19 mouse cellular contexts compared by ENCODE assay signal in genomic region chr12:103514354-103514753, GRCm38 (mm10). TPM values are rescaled to one million over a fixed set of nuclear protein-coding genes. Genes with fewer than 3 reads are reported as not detected.
A peak's percentile ranks its signal among the peaks of the same experiment; 100 is the strongest.
DNase-seq lines count a peak whose midpoint lies in the region.
"Had no signal": no experiment of that assay in that cellular context is flagged by ENCODE, and none has a peak within 500 bp of the region (broad histone marks: within the 10 kb centered on the region; RNA-seq: fewer than 3 reads in every experiment).

No protein-coding gene starts in this region.

- intact Hi-C loops in left cerebral cortex, postnatal 4 days (cut with DNase I) = loop anchor here (10.0 kb wide), 1 partner anchor 130 kb away; no protein-coding TSS in a partner anchor

- DNase-seq in left cerebral cortex, adult 11 months (ENCODE audit: low spot score) = peak; percentile 74
- no peak for DNase-seq in left cerebral cortex, postnatal 4 days
- DNase-seq in frontal cortex, adult 2 months (ENCODE audit: extremely low spot score in 1 of 2, low spot score in 1 of 2) = peak; percentile 72 to 76
- peak; percentile 46 to 71 for DNase-seq in left cerebral cortex, adult 18-20 months (ENCODE audit: low spot score in 2 of 2)
- DNase-seq in right cerebral cortex, postnatal 10 days (ENCODE audit: low spot score in 2 of 2) = peak; percentile 70 to 77
- no peak for DNase-seq in Muller cell, postnatal 12 days (ENCODE audit: inconsistent ontology term)
- no peak for DNase-seq in gastrocnemius, adult 8-10 months (ENCODE audit: low spot score in 2 of 2)
- no peak for DNase-seq in adrenal gland, postnatal 14 days
- DNase-seq: cerebellum, adult 11-12 months; heart, adult 11 months; heart, postnatal 14 days had no signal

RNA-seq across cellular contexts. Expression of gene Ppp4r4, which starts 17.7 kb away (rescaled TPM):
- 1 to 10 TPM; 7.2 to 8.1 TPM for total RNA-seq in left cerebral cortex, postnatal 4 days (2021)
- 20.8 and 23.5 TPM in 2 replicates for polyA plus RNA-seq in frontal cortex, adult 2 months (2012; rRNA removed)
- total RNA-seq in left cerebral cortex, adult 18-20 months (2021) = 10 to 100 TPM; 26.7 to 28.5 TPM
- 1 to 10 TPM in 1 of 4 experiments, under 1 TPM in 3; 0.11 to 1.2 (median 0.17) TPM for total RNA-seq in gastrocnemius, adult 8-10 months (2022)
- total RNA-seq in adrenal gland, postnatal 14 days (2021) = 2.9 and 3.2 TPM in 2 replicates

RNA-seq across cellular contexts. Expression of gene Ifi27l2b, which starts 57.3 kb away (rescaled TPM):
- not detected for total RNA-seq in left cerebral cortex, postnatal 4 days (2021)
- not detected in 2 replicates for polyA plus RNA-seq in frontal cortex, adult 2 months (2012; rRNA removed)
- total RNA-seq in left cerebral cortex, adult 18-20 months (2021) = not detected
- total RNA-seq in gastrocnemius, adult 8-10 months (2022) = not detected
- not detected in 2 replicates for total RNA-seq in adrenal gland, postnatal 14 days (2021)
- total RNA-seq: adrenal gland, postnatal 4 days; heart, postnatal 14 days; left cerebral cortex, postnatal 10 days; MEL had no signal
- polyA plus RNA-seq: forebrain, embryonic 15.5 days; kidney, embryonic 14.5 days; liver, embryonic 12.5 days; midbrain, embryonic 12.5 days; neural tube, embryonic 13.5 days had no signal

Comparison
In these comparisons a context has a peak if more than half of its experiments do, and no peak if none do; other contexts are left out.
1. DNase-seq: peak in left cerebral cortex, adult 11 months (single experiment), frontal cortex, adult 2 months (2 of 2), left cerebral cortex, adult 18-20 months (2 of 2) and right cerebral cortex, postnatal 10 days (2 of 2); none in left cerebral cortex, postnatal 4 days (single experiment), Muller cell, postnatal 12 days (single experiment), gastrocnemius, adult 8-10 months (0 of 2) and adrenal gland, postnatal 14 days (single experiment).